Mouse (Mus musculus): ENCODE data around the gene Ap4b1. TPM values are rescaled to one million over a fixed set of nuclear protein-coding genes. Genes with fewer than 3 reads are reported as not detected.

Ap4b1 gene
- polyA plus RNA-seq (2012; rRNA removed): 14.5 and 14.7 TPM in 2 replicates

DNA sequence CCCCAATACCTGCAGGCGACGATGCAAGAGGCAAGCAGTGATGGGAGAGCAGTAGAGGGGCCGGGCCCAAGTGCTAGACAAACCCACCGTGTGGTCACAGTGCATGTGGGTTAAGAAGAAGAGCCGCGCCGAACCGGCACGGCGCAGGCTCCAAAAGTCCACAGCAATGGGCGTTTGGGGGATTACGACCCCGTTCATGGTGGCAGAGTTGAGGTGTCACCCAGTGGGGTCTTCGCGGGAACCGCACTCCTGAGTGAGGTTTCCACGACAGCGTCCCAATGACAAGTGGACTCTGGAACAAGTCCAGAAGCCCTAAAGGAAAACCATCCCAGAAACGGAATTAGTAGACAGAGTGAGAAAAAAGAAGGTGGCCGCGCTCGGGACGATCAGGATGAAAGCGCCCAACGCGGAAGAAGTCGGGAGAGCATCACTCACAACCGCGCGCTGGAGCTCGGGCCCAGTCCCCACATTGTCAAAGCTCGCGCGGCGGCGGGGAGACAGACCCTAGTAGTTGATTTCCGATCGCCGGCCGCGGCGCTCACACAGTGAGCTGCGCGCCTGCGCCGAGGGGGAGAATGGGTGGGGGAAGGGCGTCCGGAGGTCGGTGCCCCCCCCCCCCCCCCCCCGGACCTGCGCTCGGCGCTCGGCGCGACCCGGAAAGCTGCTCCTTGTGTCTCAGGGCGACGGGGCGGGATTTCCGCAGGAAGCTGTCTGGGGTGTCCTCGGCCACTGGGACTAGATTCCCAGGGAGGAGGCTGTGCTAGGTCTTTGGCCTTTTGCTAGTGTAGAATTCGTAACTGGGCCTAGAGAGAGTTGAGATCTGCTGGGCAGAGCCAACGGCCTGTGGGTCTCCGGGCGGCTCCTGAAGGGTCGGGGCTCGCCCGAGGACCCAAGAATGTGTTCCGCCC lies at the start of gene Ap4b1, which contains the start of the genes Dclre1b and Gm43064:
Ap4b1 (plus strand) TSS at position 630 of the 908 bp plus-strand sequence.
Dclre1b (minus strand) TSS at position 554 of the 908 bp plus-strand sequence.
Gm43064 (plus strand) TSS at position 683 of the 908 bp plus-strand sequence.
- DNase-seq (ENCODE audit: low read depth in 1 of 2, low spot score in 2 of 2): peak; percentile 82 to 89
- Histone ChIP-seq H3K4me1 (ENCODE audit: control insufficient read depth, insufficient read depth, insufficient read length) (peaks cover 3% of the 10 kb centered on the region; the same call in 1 of the 2 replicates), H3K27ac (ENCODE audit: insufficient read depth, low read length) (peak within 1 kb of the TSS; percentile 92), H3K4me3 (ENCODE audit: extremely low read depth, insufficient read depth, insufficient read length) (peak within 1 kb of the TSS; percentile 77), H3K27me3 (ENCODE audit: control insufficient read depth, insufficient read depth, low read length) (no peaks in the 10 kb centered on the region), H3K36me3 (ENCODE audit: control insufficient read depth, insufficient read depth, low read length) (peaks cover 8% of the 10 kb centered on the region)
- WGBS: under 1% methylated on average over 64 of the region's 70 CpGs
- TF ChIP-seq POLR2A (IDR thresholded peaks at IDR 0.05; ENCODE audit: low read depth, low read length): peak; percentile 73
- no peak for TF ChIP-seq CTCF (IDR thresholded peaks at IDR 0.05; ENCODE audit: extremely low read depth, insufficient read depth, insufficient read length, insufficient replicate concordance)

DNA sequence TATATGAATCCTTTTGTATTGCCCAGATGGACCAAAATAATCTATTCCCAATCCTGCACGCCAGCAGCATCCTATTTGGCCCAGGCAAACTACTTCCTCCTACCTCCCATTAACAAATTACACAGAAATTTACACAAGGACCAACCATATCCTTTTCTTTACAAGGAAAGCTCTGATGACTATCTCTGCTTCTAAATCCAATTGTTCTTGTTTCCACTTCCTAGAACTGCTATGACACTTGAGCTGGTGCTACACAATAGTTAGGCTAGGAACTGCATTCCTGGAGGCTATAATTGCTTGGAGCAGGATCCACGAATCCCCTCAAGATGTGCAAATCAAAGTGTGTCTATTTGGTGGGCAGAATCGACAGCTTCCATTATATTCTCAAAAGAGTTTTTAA lies 42.5 kb upstream of the Ap4b1 start:
- Histone ChIP-seq H3K27me3 (ENCODE audit: control insufficient read depth, insufficient read depth, low read length) (no peaks in the 10 kb centered on the region), H3K4me1 (ENCODE audit: control insufficient read depth, insufficient read depth, insufficient read length) (peaks cover 7% of the 10 kb centered on the region), H3K27ac (ENCODE audit: insufficient read depth, low read length) (no peak overlapping the region), H3K4me3 (ENCODE audit: extremely low read depth, insufficient read depth, insufficient read length) (no peak overlapping the region; the same call in 1 of the 2 replicates), H3K36me3 (ENCODE audit: control insufficient read depth, insufficient read depth, low read length) (peaks cover 36% of the 10 kb centered on the region)
- DNase-seq (ENCODE audit: low read depth in 1 of 2, low spot score in 2 of 2): no peak
- TF ChIP-seq CTCF (IDR thresholded peaks at IDR 0.05; ENCODE audit: extremely low read depth, insufficient read depth, insufficient read length, insufficient replicate concordance) (no peak), POLR2A (IDR thresholded peaks at IDR 0.05; ENCODE audit: low read depth, low read length) (no peak)
- 87% methylated on average over 3 of the region's 3 CpGs for WGBS

DNA sequence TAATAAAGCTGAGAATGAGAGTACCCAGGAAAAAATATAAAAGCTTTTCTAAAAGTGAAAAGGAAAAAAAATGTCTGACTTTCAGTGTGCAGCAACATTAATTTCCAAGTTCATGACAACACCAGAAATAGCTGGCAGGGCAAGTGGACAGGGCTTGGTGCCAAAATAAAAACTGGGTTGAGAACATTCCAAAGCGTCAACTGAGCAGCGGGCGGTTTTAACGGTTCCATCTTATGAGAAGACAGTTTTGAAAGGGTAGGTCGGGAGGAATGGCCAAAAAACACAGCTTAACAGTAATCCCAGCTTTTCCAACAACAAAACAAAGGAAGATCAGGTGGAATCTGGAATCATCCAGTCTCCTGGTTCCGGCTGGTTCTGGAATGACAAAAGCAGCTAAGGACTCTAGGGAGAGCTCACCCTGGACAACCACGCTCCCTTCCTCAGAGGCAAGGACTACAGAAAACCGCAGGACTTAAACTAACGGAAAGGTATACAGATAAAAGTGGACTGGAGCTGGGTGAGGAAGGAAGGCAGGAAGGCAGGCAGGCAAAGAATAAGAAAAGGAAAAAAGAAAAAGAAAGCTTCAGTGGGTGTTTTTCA lies 37.7 kb upstream of the Ap4b1 start:
- peaks cover 17% of the 10 kb centered on the region for H3K36me3 ChIP-seq (ENCODE audit: control insufficient read depth, insufficient read depth, low read length)
- H3K4me3 ChIP-seq (ENCODE audit: extremely low read depth, insufficient read depth, insufficient read length): no peak overlapping the region
- no peak for TF ChIP-seq CTCF (IDR thresholded peaks at IDR 0.05; ENCODE audit: extremely low read depth, insufficient read depth, insufficient read length, insufficient replicate concordance)
- no peak for TF ChIP-seq POLR2A (IDR thresholded peaks at IDR 0.05; ENCODE audit: low read depth, low read length)
- DNase-seq (ENCODE audit: low read depth in 1 of 2, low spot score in 2 of 2): no peak
- H3K27ac ChIP-seq (ENCODE audit: insufficient read depth, low read length): peak overlapping the region; percentile 75; the same call in 1 of the 2 replicates
- H3K27me3 ChIP-seq (ENCODE audit: control insufficient read depth, insufficient read depth, low read length): no peaks in the 10 kb centered on the region
- H3K4me1 ChIP-seq (ENCODE audit: control insufficient read depth, insufficient read depth, insufficient read length): peaks cover 27% of the 10 kb centered on the region
- WGBS: 40% methylated on average over 9 of the region's 9 CpGs

DNA sequence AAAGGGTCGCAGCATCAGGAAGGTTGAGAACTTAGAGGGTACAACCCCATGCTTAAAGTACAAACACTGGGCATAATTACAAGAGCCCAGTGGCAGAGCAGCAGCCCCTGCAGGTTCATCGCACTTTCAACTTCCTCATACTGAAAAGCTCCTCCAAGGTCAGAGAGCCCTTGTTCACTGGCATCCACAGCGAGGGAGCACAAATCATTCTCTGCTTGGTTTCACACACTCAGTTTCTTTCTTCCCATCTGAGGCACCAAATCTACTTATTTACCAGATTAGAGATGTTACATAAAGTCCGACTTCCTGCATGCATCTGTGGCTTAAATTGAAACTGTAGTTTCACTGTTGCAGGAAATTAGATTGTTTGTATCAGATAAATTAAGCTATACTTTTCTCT lies 36.5 kb upstream of the Ap4b1 start:
- peak overlapping the region; percentile 86 for H3K27ac ChIP-seq (ENCODE audit: insufficient read depth, low read length)
- peak in 1 of 2 experiments; percentile 61 for DNase-seq (ENCODE audit: low read depth in 1 of 2, low spot score in 2 of 2)
- no peaks in the 10 kb centered on the region for H3K27me3 ChIP-seq (ENCODE audit: control insufficient read depth, insufficient read depth, low read length)
- WGBS: 4% methylated on average over 4 of the region's 4 CpGs
- H3K36me3 ChIP-seq (ENCODE audit: control insufficient read depth, insufficient read depth, low read length): peaks cover 15% of the 10 kb centered on the region
- TF ChIP-seq POLR2A (IDR thresholded peaks at IDR 0.05; ENCODE audit: low read depth, low read length): no peak
- no peak for TF ChIP-seq CTCF (IDR thresholded peaks at IDR 0.05; ENCODE audit: extremely low read depth, insufficient read depth, insufficient read length, insufficient replicate concordance)
- peaks cover 30% of the 10 kb centered on the region for H3K4me1 ChIP-seq (ENCODE audit: control insufficient read depth, insufficient read depth, insufficient read length)
- no peak overlapping the region for H3K4me3 ChIP-seq (ENCODE audit: extremely low read depth, insufficient read depth, insufficient read length)

DNA sequence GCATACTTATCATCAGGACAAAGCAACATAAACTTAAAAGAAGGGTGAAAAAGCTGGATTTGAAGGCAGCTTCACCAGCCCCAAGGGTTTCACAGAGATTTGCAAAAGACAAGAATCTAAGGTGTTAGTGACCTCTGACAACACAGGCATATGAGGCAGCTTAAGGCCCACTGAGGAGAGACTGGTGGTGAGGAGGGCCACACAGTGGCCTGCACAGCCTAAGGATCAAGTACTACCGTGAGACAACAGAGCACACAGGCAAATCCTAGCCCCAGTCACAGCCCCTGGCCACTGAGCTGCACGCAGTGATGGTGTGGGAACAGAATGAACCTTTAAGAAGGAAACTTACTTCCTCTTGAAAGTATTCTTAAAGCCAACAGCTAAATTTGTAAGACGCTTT lies 35.8 kb upstream of the Ap4b1 start:
- H3K27ac ChIP-seq (ENCODE audit: insufficient read depth, low read length): peak overlapping the region; percentile 86
- no peak for DNase-seq (ENCODE audit: low read depth in 1 of 2, low spot score in 2 of 2)
- peaks cover 36% of the 10 kb centered on the region for H3K4me1 ChIP-seq (ENCODE audit: control insufficient read depth, insufficient read depth, insufficient read length)
- H3K27me3 ChIP-seq (ENCODE audit: control insufficient read depth, insufficient read depth, low read length): no peaks in the 10 kb centered on the region
- no peak overlapping the region for H3K4me3 ChIP-seq (ENCODE audit: extremely low read depth, insufficient read depth, insufficient read length)
- no peak for TF ChIP-seq POLR2A (IDR thresholded peaks at IDR 0.05; ENCODE audit: low read depth, low read length)
- H3K36me3 ChIP-seq (ENCODE audit: control insufficient read depth, insufficient read depth, low read length): peaks cover 11% of the 10 kb centered on the region
- WGBS: 12% methylated on average over 3 of the region's 3 CpGs

DNA sequence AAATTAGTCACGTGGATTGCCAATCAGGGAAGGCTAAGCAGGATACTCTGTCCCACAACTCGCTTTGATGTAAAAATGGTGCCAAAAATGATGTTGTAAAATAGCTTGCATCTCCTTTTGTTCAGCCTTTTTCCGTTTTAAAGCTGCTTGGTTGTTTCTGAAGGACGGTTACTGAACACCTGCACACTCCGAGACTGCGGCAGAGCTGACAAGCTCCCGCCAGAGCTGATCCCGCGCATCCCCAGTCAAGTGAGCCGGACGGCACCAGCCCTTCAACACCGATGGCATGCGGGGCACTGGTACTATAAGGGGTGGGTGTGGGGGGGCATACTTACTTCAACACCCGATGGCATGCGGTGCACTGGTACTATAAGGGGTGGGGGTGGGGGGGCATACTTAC lies 35.3 kb upstream of the Ap4b1 start:
- peak overlapping the region; percentile 28; the same call in 1 of the 2 replicates for H3K4me3 ChIP-seq (ENCODE audit: extremely low read depth, insufficient read depth, insufficient read length)
- H3K27ac ChIP-seq (ENCODE audit: insufficient read depth, low read length): peak overlapping the region; percentile 86
- H3K36me3 ChIP-seq (ENCODE audit: control insufficient read depth, insufficient read depth, low read length): peaks cover 8% of the 10 kb centered on the region
- peaks cover 39% of the 10 kb centered on the region for H3K4me1 ChIP-seq (ENCODE audit: control insufficient read depth, insufficient read depth, insufficient read length)
- 13% methylated on average over 15 of the region's 15 CpGs for WGBS
- TF ChIP-seq CTCF (IDR thresholded peaks at IDR 0.05; ENCODE audit: extremely low read depth, insufficient read depth, insufficient read length, insufficient replicate concordance) (no peak), POLR2A (IDR thresholded peaks at IDR 0.05; ENCODE audit: low read depth, low read length) (no peak)
- DNase-seq (ENCODE audit: low read depth in 1 of 2, low spot score in 2 of 2): no peak
- H3K27me3 ChIP-seq (ENCODE audit: control insufficient read depth, insufficient read depth, low read length): no peaks in the 10 kb centered on the region

All from spleen, adult 2 months (tissue).